Mouse (Mus musculus): ENCODE measurements around the gene Syt15. TPM values are rescaled to one million over a fixed set of nuclear protein-coding genes. Genes with fewer than 3 reads are reported as not detected.

The Syt15 gene
- polyA plus RNA-seq, 1 experiment from 2014 or later, result 1.2 TPM

DNA sequence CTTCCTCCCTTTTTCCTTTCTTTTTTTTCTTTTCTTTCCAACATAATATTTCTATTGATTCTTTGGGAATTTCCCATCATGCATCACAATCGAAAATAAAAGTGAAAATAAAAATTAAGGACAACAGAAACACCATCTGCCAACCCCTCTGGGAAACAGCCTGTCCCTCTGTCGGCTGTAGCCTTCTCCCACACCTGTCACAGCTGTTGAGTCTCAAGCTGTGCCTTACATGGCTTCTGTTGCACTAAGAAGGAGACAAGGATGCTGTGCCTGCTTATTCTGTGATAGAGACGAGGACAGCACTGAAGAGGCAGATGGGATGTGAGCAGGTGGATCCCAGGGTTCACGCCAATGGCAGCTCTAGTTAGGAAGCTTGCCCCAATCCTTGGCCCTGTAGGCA, 10.3 kb upstream of the Syt15 start:
- no peak for TF ChIP-seq EP300 (IDR thresholded peaks at IDR 0.05)
- no peak for TF ChIP-seq CTCF (IDR thresholded peaks at IDR 0.05)
- WGBS, result 53% methylated on average over 4 of the region's 4 CpGs
- H3K36me3 ChIP-seq (ENCODE audit: insufficient read depth, low read length), result no peaks in the 10 kb centered on the region

GRCm38 (mm10) chr14:34209942-34210341, 9.5 kb upstream of the Syt15 start:
- no peaks in the 10 kb centered on the region for H3K36me3 ChIP-seq (ENCODE audit: insufficient read depth, low read length)
- DNase-seq (ENCODE audit: low spot score) (no peak), ATAC-seq (no peak)
- no peak overlapping the region for H3K4me3 ChIP-seq (ENCODE audit: low read depth, low read length)
- H3K9me3 ChIP-seq (ENCODE audit: low read length), result no peaks in the 10 kb centered on the region
- no peaks in the 10 kb centered on the region for H3K4me1 ChIP-seq (ENCODE audit: insufficient read depth, low read depth, low read length)
- H3K9ac ChIP-seq (replicated peaks; ENCODE audit: low read depth), result no peak overlapping the region
- H3K4me2 ChIP-seq (replicated peaks; ENCODE audit: low read depth, low read length), result no peak overlapping the region
- no peak overlapping the region for H3K27ac ChIP-seq (ENCODE audit: low read length)
- 88% methylated on average over 4 of the region's 4 CpGs for WGBS
- no peak for TF ChIP-seq CTCF (IDR thresholded peaks at IDR 0.05)
- no peak for TF ChIP-seq EP300 (IDR thresholded peaks at IDR 0.05)
- no peaks in the 10 kb centered on the region for H3K27me3 ChIP-seq (replicated peaks; ENCODE audit: insufficient read depth, low read length)

More for the DNA sequence above, 10.3 kb upstream of the Syt15 start:
- no peak overlapping the region for H3K4me3 ChIP-seq (ENCODE audit: low read depth, low read length)
- no peaks in the 10 kb centered on the region for H3K4me1 ChIP-seq (ENCODE audit: insufficient read depth, low read depth, low read length)
- DNase-seq (ENCODE audit: low spot score) (no peak), ATAC-seq (no peak)
- no peak overlapping the region for H3K4me2 ChIP-seq (replicated peaks; ENCODE audit: low read depth, low read length)
- H3K9me3 ChIP-seq (ENCODE audit: low read length), result no peaks in the 10 kb centered on the region
- H3K27ac ChIP-seq (ENCODE audit: low read length), result no peak overlapping the region
- H3K27me3 ChIP-seq (replicated peaks; ENCODE audit: insufficient read depth, low read length), result no peaks in the 10 kb centered on the region
- no peak overlapping the region for H3K9ac ChIP-seq (replicated peaks; ENCODE audit: low read depth)

DNA sequence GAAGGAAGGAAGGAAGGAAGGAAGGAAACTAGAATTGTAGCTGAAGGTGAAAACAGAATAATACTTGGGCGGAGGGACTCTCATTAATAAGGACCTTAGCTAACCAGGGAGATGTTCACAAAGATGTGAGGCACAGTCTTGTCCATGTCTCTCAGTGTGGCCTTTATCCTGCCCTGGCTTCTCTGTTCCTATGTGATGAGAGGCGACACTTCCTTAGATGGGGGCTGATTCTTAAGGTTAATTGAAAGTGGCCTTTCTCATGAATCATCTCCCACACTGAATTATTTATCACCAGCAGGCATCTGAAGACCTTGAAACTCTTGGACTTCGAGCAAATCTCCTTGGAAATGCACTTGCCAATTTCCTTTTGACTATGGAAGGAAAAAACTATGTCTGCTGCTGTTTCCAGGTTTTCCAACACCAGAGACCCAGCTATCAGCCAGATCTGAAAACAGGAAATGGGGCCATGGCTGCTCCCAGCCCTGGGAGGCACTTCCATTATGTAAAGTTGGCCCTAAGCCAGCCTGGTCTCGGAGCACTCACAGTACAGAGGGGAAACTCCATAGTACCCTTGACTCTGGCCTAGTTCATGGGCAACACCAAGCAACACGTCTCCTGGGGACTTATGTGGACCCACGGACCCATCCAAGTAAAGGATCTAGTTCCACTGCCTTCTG, 3.8 kb upstream of the Syt15 start:
- WGBS, result 43% methylated on average over 6 of the region's 6 CpGs
- H3K9me3 ChIP-seq (ENCODE audit: low read length), result no peaks in the 10 kb centered on the region

GRCm38 (mm10) chr14:34219786-34220198, 397 bp downstream of the Syt15 start:
- 0 out of 2 replicates have a peak, but pooled peaks have one; percentile 16 for ATAC-seq
- peak overlapping the region; percentile 53 for H3K4me2 ChIP-seq (replicated peaks; ENCODE audit: low read depth, low read length)
- H3K9ac ChIP-seq (replicated peaks; ENCODE audit: low read depth), result no peak overlapping the region
- H3K9me3 ChIP-seq (ENCODE audit: low read length), result no peaks in the 10 kb centered on the region
- no peak for TF ChIP-seq EP300 (IDR thresholded peaks at IDR 0.05)
- TF ChIP-seq CTCF (IDR thresholded peaks at IDR 0.05), result no peak
- 0 out of 2 replicates have a peak, but pooled peaks cover 2% of the 10 kb centered on the region for H3K27me3 ChIP-seq (replicated peaks; ENCODE audit: insufficient read depth, low read length)
- no peaks in the 10 kb centered on the region for H3K36me3 ChIP-seq (ENCODE audit: insufficient read depth, low read length)
- peak; percentile 42 for DNase-seq (ENCODE audit: low spot score)
- 2% methylated on average over 29 of the region's 29 CpGs for WGBS
- peaks cover 13% of the 10 kb centered on the region; the same call in 1 of the 2 replicates for H3K4me1 ChIP-seq (ENCODE audit: insufficient read depth, low read depth, low read length)
- H3K4me3 ChIP-seq (ENCODE audit: low read depth, low read length), result peak overlapping the region; percentile 12; the same call in 1 of the 2 replicates
- H3K27ac ChIP-seq (ENCODE audit: low read length), result no peak overlapping the region

More for the DNA sequence above, 3.8 kb upstream of the Syt15 start:
- no peak overlapping the region for H3K27ac ChIP-seq (ENCODE audit: low read length)
- TF ChIP-seq EP300 (IDR thresholded peaks at IDR 0.05), result peak; percentile 60
- TF ChIP-seq CTCF (IDR thresholded peaks at IDR 0.05), result no peak
- peak; percentile 85 for ATAC-seq
- H3K4me2 ChIP-seq (replicated peaks; ENCODE audit: low read depth, low read length), result no peak overlapping the region
- DNase-seq (ENCODE audit: low spot score), result peak; percentile 77
- peaks cover 7% of the 10 kb centered on the region; the same call in 1 of the 2 replicates for H3K4me1 ChIP-seq (ENCODE audit: insufficient read depth, low read depth, low read length)
- no peak overlapping the region for H3K4me3 ChIP-seq (ENCODE audit: low read depth, low read length)
- no peaks in the 10 kb centered on the region for H3K36me3 ChIP-seq (ENCODE audit: insufficient read depth, low read length)
- 0 out of 2 replicates have a peak, but pooled peaks cover 2% of the 10 kb centered on the region for H3K27me3 ChIP-seq (replicated peaks; ENCODE audit: insufficient read depth, low read length)
- no peak overlapping the region for H3K9ac ChIP-seq (replicated peaks; ENCODE audit: low read depth)

DNA sequence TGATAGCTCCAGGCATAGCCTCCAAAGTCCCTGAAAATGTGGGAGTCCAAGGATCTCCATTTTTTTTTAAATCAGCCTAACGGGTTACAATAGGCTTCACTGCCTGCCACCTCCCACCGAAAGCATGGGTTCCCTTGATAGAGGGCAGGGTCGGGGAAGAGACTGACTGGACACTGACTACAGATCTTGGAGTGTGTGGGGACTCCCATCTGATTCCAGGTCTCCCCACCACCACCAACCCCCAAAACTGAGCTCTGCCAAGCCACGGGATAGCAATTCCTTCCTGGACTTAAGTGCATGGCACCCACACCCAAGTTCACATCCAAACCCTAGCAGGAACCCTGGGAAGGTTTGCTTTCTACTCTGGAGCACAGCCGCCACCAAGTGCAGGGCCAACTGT, 1.0 kb downstream of the Syt15 start:
- peak overlapping the region; percentile 53; the same call in 1 of the 2 replicates for H3K4me2 ChIP-seq (replicated peaks; ENCODE audit: low read depth, low read length)

DNA sequence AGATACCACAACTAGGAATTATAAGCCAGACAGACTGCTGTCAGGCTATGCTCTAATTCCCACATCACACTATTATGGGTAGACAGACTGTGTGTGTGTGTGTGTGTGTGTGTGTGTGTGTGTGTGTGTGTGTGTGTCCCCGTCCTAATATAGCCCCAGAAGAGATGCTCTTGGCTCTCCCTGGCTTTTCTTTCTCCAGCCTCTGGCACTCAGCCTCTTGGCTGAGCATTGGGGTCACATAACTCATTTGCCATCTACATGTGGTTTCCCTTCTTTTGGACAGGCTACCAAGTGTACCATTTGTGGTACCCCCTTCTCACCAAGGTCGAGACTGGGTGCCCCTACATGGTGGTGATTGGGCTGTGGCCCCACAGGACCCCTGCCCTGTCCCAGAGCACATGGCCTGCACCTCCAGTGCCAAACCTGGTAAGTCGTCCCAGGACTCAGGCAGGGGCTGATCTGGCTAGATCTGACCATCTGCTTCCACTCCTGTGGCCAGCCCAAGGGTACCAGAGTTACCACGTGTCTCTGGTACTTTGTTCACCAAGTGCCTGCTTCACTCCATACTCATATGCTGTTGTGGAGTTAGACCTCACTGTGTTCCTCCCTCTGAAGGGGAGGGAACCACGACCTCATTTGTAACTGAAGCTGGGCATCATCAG, 2.2 kb downstream of the Syt15 start:
- no peak for TF ChIP-seq EP300 (IDR thresholded peaks at IDR 0.05)
- no peak for TF ChIP-seq CTCF (IDR thresholded peaks at IDR 0.05)
- Histone ChIP-seq H3K4me3 (ENCODE audit: low read depth, low read length) (no peak overlapping the region), H3K27ac (ENCODE audit: low read length) (no peak overlapping the region), H3K27me3 (replicated peaks; ENCODE audit: insufficient read depth, low read length) (0 out of 2 replicates have a peak, but pooled peaks cover 2% of the 10 kb centered on the region), H3K4me2 (replicated peaks; ENCODE audit: low read depth, low read length) (no peak overlapping the region), H3K9me3 (ENCODE audit: low read length) (no peaks in the 10 kb centered on the region), H3K4me1 (ENCODE audit: insufficient read depth, low read depth, low read length) (peaks cover 13% of the 10 kb centered on the region; the same call in 1 of the 2 replicates), H3K36me3 (ENCODE audit: insufficient read depth, low read length) (no peaks in the 10 kb centered on the region), H3K9ac (replicated peaks; ENCODE audit: low read depth) (no peak overlapping the region)
- ATAC-seq, result no peak
- no peak for DNase-seq (ENCODE audit: low spot score)
- 52% methylated on average over 5 of the region's 5 CpGs for WGBS

More for the DNA sequence above, 1.0 kb downstream of the Syt15 start:
- Histone ChIP-seq H3K27me3 (replicated peaks; ENCODE audit: insufficient read depth, low read length) (0 out of 2 replicates have a peak, but pooled peaks cover 2% of the 10 kb centered on the region), H3K9ac (replicated peaks; ENCODE audit: low read depth) (no peak overlapping the region), H3K36me3 (ENCODE audit: insufficient read depth, low read length) (no peaks in the 10 kb centered on the region), H3K27ac (ENCODE audit: low read length) (no peak overlapping the region), H3K4me3 (ENCODE audit: low read depth, low read length) (no peak overlapping the region), H3K4me1 (ENCODE audit: insufficient read depth, low read depth, low read length) (peaks cover 13% of the 10 kb centered on the region; the same call in 1 of the 2 replicates), H3K9me3 (ENCODE audit: low read length) (no peaks in the 10 kb centered on the region)
- no peak for DNase-seq (ENCODE audit: low spot score)
- no peak for TF ChIP-seq EP300 (IDR thresholded peaks at IDR 0.05)
- TF ChIP-seq CTCF (IDR thresholded peaks at IDR 0.05), result no peak
- 62% methylated on average over 5 of the region's 5 CpGs for WGBS
- no peak for ATAC-seq
